Mouse (Mus musculus) liver, postnatal 0 days (tissue): ENCODE measurements around the gene Mgat5. TPM values are rescaled to one million over a fixed set of nuclear protein-coding genes. Genes with fewer than 3 reads are reported as not detected.

ENCODE experiments used
- ATAC-seq: fragments of 200-750 bp; cut with Nextera tagmentation; 2 replicates; pipeline ENCODE4 v1.8.0; 2017; ENCODE audit warnings: mild to moderate bottlenecking, moderate library complexity
- DNase-seq: peaks from one replicate; pipeline ENCODE4 v3.0.0-alpha.2; 2016
- H3K27ac ChIP-seq: fragments of 300-500 bp; sonication (generic); 2 replicates; pipeline ENCODE4 v1.5.1; 2014; ENCODE audit warnings: antibody characterized with exemption, moderate library complexity, mild to moderate bottlenecking, low read depth
- H3K27me3 ChIP-seq: fragments of 300-500 bp; sonication (generic); 2 replicates; pipeline ENCODE4 v1.6.1; 2014; ENCODE audit warnings: low read length, control low read depth, mixed read lengths; ENCODE audit not compliant: insufficient read depth
- H3K36me3 ChIP-seq: fragments of 300-500 bp; sonication (generic); replicated peaks from 2 replicates; pipeline ENCODE4 v1.6.1; 2014; ENCODE audit warnings: mild to moderate bottlenecking, control low read depth, low read length, moderate library complexity, mixed read lengths; ENCODE audit not compliant: insufficient read depth
- H3K4me1 ChIP-seq: fragments of 300-500 bp; sonication (generic); 2 replicates; pipeline ENCODE4 v1.6.1; 2014; ENCODE audit warnings: antibody characterized with exemption, mild to moderate bottlenecking, control low read depth; ENCODE audit not compliant: insufficient read depth
- H3K4me2 ChIP-seq: fragments of 300-500 bp; sonication (generic); 2 replicates; pipeline ENCODE4 v1.6.1; 2014; ENCODE audit warnings: low read depth, mild to moderate bottlenecking, low read length, moderate library complexity, mixed read lengths
- H3K4me3 ChIP-seq: fragments of 300-500 bp; sonication (generic); 2 replicates; pipeline ENCODE4 v1.5.1; 2014; ENCODE audit warnings: low read depth, low read length
- H3K9ac ChIP-seq: fragments of 300-500 bp; sonication (generic); replicated peaks from 2 replicates; pipeline ENCODE4 v1.6.1; 2014; ENCODE audit warnings: mild to moderate bottlenecking, moderate library complexity
- H3K9me3 ChIP-seq: fragments of 300-500 bp; sonication (generic); 2 replicates; pipeline ENCODE4 v1.6.1; 2016; ENCODE audit warnings: mild to moderate bottlenecking, control low read depth, low read length, mixed read lengths
- CTCF ChIP-seq: sonication (generic); IDR thresholded peaks from 2 replicates; pipeline ENCODE4 v1.5.1; 2016; ENCODE audit warnings: antibody characterized with exemption, low read depth
- EP300 ChIP-seq: IDR thresholded peaks from 2 replicates; pipeline ENCODE4 v1.6.1; 2016; ENCODE audit warnings: antibody characterized with exemption, low read depth, mild to moderate bottlenecking
- WGBS: fragments of 180-500 bp; shearing (Covaris S2); extraction: QIAGEN DNeasy Blood & Tissue Kit; methylation state at CpG from one replicate; pipeline ENCODE4 v1.1.7; 2014; ENCODE audit not compliant: insufficient replicate concordance; 5-methylcytosine and 5-hydroxymethylcytosine counted together
- polyA plus RNA-seq: library from polyadenylated mRNA; unstranded; fragments of >200 nt; fragmentation: Nextera tagmentation; extraction: Ambion mirVana; gene quantifications from 2 replicates; pipeline ENCODE4 v1.2.1, GENCODE M21; 2015

The Mgat5 gene
- polyA plus RNA-seq, 1 experiment from 2014 or later = 0.86 TPM

GRCm38 (mm10) chr1:127500219-127500618 is 295.4 kb downstream of the Mgat5 start:
- no peak overlapping the region for H3K27ac ChIP-seq
- H3K9me3 ChIP-seq = no peaks in the 10 kb centered on the region
- no peak overlapping the region for H3K4me2 ChIP-seq
- H3K4me1 ChIP-seq = no peaks in the 10 kb centered on the region
- ATAC-seq (no peak), DNase-seq (peak; percentile 82)
- H3K36me3 ChIP-seq = no peaks in the 10 kb centered on the region
- H3K27me3 ChIP-seq = no peaks in the 10 kb centered on the region
- no peak overlapping the region for H3K4me3 ChIP-seq
- no peak overlapping the region for H3K9ac ChIP-seq
- WGBS = 11% methylated on average over 8 of the region's 8 CpGs
- TF ChIP-seq CTCF (peak; percentile 92), EP300 (no peak)

DNA sequence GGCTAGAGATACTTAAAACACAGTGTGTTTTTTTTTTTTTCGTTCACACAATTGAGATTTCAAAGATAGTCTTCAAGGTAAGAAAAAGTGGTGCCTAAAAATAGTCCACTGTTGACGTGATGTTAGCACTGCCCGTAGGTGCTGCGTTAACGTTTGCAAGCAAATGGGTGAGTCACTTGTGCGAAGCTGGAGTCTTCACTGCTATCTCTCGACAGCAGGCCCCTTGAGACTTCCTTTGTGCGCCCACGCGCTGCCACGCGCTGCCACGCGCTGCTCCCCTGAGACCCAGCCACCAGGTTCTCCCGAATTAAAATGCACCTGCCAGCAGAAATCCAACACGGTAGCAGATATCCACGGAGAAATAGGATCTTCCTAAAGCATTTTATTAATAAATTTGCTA is 295.9 kb downstream of the Mgat5 start:
- no peak overlapping the region for H3K27ac ChIP-seq
- no peaks in the 10 kb centered on the region for H3K4me1 ChIP-seq
- H3K4me2 ChIP-seq = no peak overlapping the region
- H3K27me3 ChIP-seq = no peaks in the 10 kb centered on the region
- DNase-seq (no peak), ATAC-seq (no peak)
- no peak overlapping the region for H3K9ac ChIP-seq
- WGBS = 53% methylated on average over 17 of the region's 17 CpGs
- no peak for TF ChIP-seq CTCF
- TF ChIP-seq EP300 = no peak
- no peak overlapping the region for H3K4me3 ChIP-seq
- no peaks in the 10 kb centered on the region for H3K9me3 ChIP-seq
- no peaks in the 10 kb centered on the region for H3K36me3 ChIP-seq

- no peaks in the 10 kb centered on the region for H3K36me3 ChIP-seq
- 83% methylated on average over 10 of the region's 10 CpGs for WGBS
- no peak overlapping the region for H3K9ac ChIP-seq
- no peaks in the 10 kb centered on the region for H3K27me3 ChIP-seq
- H3K4me1 ChIP-seq = no peaks in the 10 kb centered on the region
- H3K4me3 ChIP-seq = no peak overlapping the region
- H3K27ac ChIP-seq = no peak overlapping the region
- no peaks in the 10 kb centered on the region for H3K9me3 ChIP-seq
- ATAC-seq (no peak), DNase-seq (no peak)
- H3K4me2 ChIP-seq = no peak overlapping the region
- TF ChIP-seq EP300 (no peak), CTCF (no peak)
These were observed 302.3 kb downstream of the Mgat5 start for GRCm38 (mm10) chr1:127507042-127507650.

- Histone ChIP-seq H3K4me1 (no peaks in the 10 kb centered on the region), H3K9ac (no peak overlapping the region), H3K36me3 (no peaks in the 10 kb centered on the region), H3K27ac (no peak overlapping the region), H3K27me3 (no peaks in the 10 kb centered on the region), H3K9me3 (no peaks in the 10 kb centered on the region), H3K4me2 (no peak overlapping the region), H3K4me3 (no peak overlapping the region)
- 77% methylated on average over 16 of the region's 16 CpGs for WGBS
- no peak for TF ChIP-seq EP300
- TF ChIP-seq CTCF = no peak
- no peak for DNase-seq
- ATAC-seq = no peak
These were observed 303.4 kb downstream of the Mgat5 start for GRCm38 (mm10) chr1:127508067-127508739.

DNA sequence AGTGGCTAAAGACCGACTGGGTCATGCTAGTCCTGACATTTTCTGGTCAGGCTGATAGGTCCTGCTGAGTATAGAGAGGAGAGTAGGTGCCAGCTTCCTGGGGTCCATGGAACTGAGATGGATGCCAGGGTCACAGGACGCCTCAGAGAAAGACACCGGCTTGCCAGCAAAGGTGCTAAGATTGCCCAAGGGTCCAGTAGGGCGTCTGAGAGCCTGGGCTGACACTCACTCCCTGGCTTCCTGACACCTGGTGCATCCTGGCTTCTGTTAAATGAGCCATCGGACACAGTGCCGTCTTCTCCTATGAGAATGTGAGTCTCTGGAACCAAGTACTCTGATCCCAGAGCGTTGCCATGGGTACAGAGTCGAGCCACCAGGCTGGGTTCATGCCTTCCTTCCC is 304.1 kb downstream of the Mgat5 start:
- no peak for ATAC-seq
- 73% methylated on average over 8 of the region's 8 CpGs for WGBS
- no peaks in the 10 kb centered on the region for H3K36me3 ChIP-seq
- TF ChIP-seq CTCF (no peak), EP300 (no peak)
- H3K27ac ChIP-seq = no peak overlapping the region
- no peaks in the 10 kb centered on the region for H3K4me1 ChIP-seq
- no peak overlapping the region for H3K4me2 ChIP-seq
- no peak overlapping the region for H3K4me3 ChIP-seq
- no peaks in the 10 kb centered on the region for H3K9me3 ChIP-seq
- H3K27me3 ChIP-seq = no peaks in the 10 kb centered on the region
- no peak for DNase-seq
- H3K9ac ChIP-seq = no peak overlapping the region

DNA sequence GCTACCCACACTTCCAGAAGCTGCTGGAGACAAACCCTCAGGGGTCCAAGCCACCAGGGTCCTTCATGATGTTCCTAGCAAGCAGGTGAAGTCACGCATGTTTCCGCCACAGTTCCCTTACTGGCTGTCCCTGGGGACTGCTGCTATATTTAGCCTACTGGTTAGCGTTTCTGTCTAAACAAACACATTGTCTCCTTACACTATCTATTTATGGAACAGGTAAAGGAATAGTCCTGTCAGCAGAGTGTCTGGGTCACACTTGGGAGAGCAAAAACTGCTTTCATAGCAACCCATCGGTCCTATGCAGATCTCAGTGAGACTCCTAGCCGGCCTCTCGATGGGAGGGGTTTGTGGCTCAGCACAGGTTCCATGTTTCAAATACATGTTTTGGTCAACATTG is 306.5 kb downstream of the Mgat5 start:
- Histone ChIP-seq H3K36me3 (no peaks in the 10 kb centered on the region), H3K4me1 (no peaks in the 10 kb centered on the region), H3K4me2 (no peak overlapping the region), H3K9ac (no peak overlapping the region), H3K27ac (no peak overlapping the region), H3K4me3 (no peak overlapping the region), H3K9me3 (peaks cover 10% of the 10 kb centered on the region), H3K27me3 (no peaks in the 10 kb centered on the region)
- peak; percentile 38 for DNase-seq
- WGBS = 76% methylated on average over 6 of the region's 6 CpGs
- TF ChIP-seq EP300 = no peak
- TF ChIP-seq CTCF = no peak
- no peak; the same call in 1 of the 2 replicates for ATAC-seq
